Mouse (Mus musculus) kidney, embryonic 15.5 days (tissue): ENCODE data around the gene Cfap161. TPM values are rescaled to one million over a fixed set of nuclear protein-coding genes. Genes with fewer than 3 reads are reported as not detected.

Experiments used
- polyA plus RNA-seq: library from polyadenylated mRNA; unstranded; fragments of >200 nt; fragmentation: Nextera tagmentation; extraction: Ambion mirVana; gene quantifications from 2 replicates; pipeline ENCODE4 v1.2.1, GENCODE M21; 2015

Gene Cfap161
- polyA plus RNA-seq, 1 experiment from 2014 or later: 0.17 TPM

Other genes starting within 250 kb of the Cfap161 start
- 1.6 TPM in 2 replicates for gene Tmc3, start 210.0 kb downstream of the Cfap161 start, polyA plus RNA-seq
- gene Stard5, start 162.9 kb downstream of the Cfap161 start, polyA plus RNA-seq: 24.3 and 27.0 TPM in 2 replicates
- 3.8 and 4.0 TPM in 2 replicates for gene Il16, start 49.2 kb downstream of the Cfap161 start, polyA plus RNA-seq
- 10.4 and 11.0 TPM in 2 replicates for gene Tlnrd1, start 89.4 kb upstream of the Cfap161 start, polyA plus RNA-seq
- gene Mesd, start 89.6 kb upstream of the Cfap161 start, polyA plus RNA-seq: 115 and 119 TPM in 2 replicates